Comparison of ENCODE assay signal across 12 mouse cellular contexts in genomic region chr17:74186197-74186596, GRCm38 (mm10).
DNase-seq lines count a peak whose midpoint lies in the region; ATAC-seq and TF ChIP-seq lines count a peak whose summit lies in the region.
"Had no signal": no experiment of that assay in that cellular context is flagged by ENCODE, and none has a peak within 500 bp of the region (broad histone marks: within the 10 kb centered on the region; RNA-seq: fewer than 3 reads in every experiment).

No protein-coding gene starts in this region.

- peak; percentile 77 for ATAC-seq in lung, embryonic 14.5 days (ENCODE audit: insufficient read depth)
- ATAC-seq in megakaryocyte, adult 5-6 weeks (ENCODE audit: poor library complexity, severe bottlenecking): peak; percentile 45; the same call in 1 of the 2 replicates

- H3K4me1 ChIP-seq in cerebellum, adult 2 months (ENCODE audit: control insufficient read depth, insufficient read depth, low read length): no peaks in the 10 kb centered on the region
- no peaks in the 10 kb centered on the region for H3K4me1 ChIP-seq in lung, embryonic 14.5 days (ENCODE audit: insufficient read depth)
- no peaks in the 10 kb centered on the region; the same call in 1 of the 2 replicates for H3K4me1 ChIP-seq in lung, adult 2 months (ENCODE audit: control insufficient read depth, insufficient read depth, low read length)
- H3K4me1 ChIP-seq: heart, embryonic 13.5 days; limb, embryonic 15.5 days had no signal

- no peak overlapping the region for H3K9ac ChIP-seq in lung, embryonic 14.5 days
- H3K9ac ChIP-seq: heart, embryonic 13.5 days; limb, embryonic 15.5 days had no signal

- 41% methylated on average over 5 of the region's 5 CpGs for WGBS in cerebellum, adult 2 months
- 41% methylated on average over 5 of the region's 5 CpGs for WGBS in lung, embryonic 14.5 days
- WGBS in lung, adult 2 months: 19% methylated on average over 5 of the region's 5 CpGs

- no peak for TF ChIP-seq POLR2A in cerebellum, adult 2 months (IDR thresholded peaks at IDR 0.05; ENCODE audit: borderline replicate concordance, insufficient read depth, low read length)
- no peak for TF ChIP-seq POLR2A in lung, adult 2 months (IDR thresholded peaks at IDR 0.05; ENCODE audit: borderline replicate concordance, extremely low read depth, low read depth, low read length)

- intact Hi-C loops in gastrocnemius, adult 2 months (cut with DNase I): no loop called here

- DNase-seq in cerebellum, postnatal 14 days: peak; percentile 17 to 29
- no peak for DNase-seq in cerebellum, adult 2 months
- DNase-seq in lung, embryonic 14.5 days: peak; percentile 80
- no peak for DNase-seq in lung, adult 2 months
- DNase-seq in c-Kit-positive CD71-negative TER-119-negative erythroid progenitor cells, embryonic 14.5 days (ENCODE audit: low read depth): peak; percentile 28
- DNase-seq in gastrocnemius, adult 2 months: no peak
- DNase-seq in urinary bladder, adult 18-20 months (ENCODE audit: low spot score in 2 of 2): no peak
- DNase-seq: cerebellum, adult 18-20 months; thymus, adult 2 months had no signal

- no peak for TF ChIP-seq CTCF in cerebellum, adult 2 months (IDR thresholded peaks at IDR 0.05; ENCODE audit: borderline replicate concordance, insufficient read depth, low read depth, low read length)
- TF ChIP-seq CTCF in lung, embryonic 14.5 days (IDR thresholded peaks at IDR 0.05; ENCODE audit: low read depth): no peak
- no peak for TF ChIP-seq CTCF in lung, adult 2 months (IDR thresholded peaks at IDR 0.05; ENCODE audit: insufficient read depth, low read length)
- TF ChIP-seq CTCF in gastrocnemius, adult 2 months (IDR thresholded peaks at IDR 0.05): no peak

- no peaks in the 10 kb centered on the region for H3K9me3 ChIP-seq in lung, embryonic 14.5 days (ENCODE audit: low read depth, low read length)
- H3K9me3 ChIP-seq: heart, embryonic 13.5 days; limb, embryonic 15.5 days had no signal

- H3K4me3 ChIP-seq in cerebellum, adult 2 months (replicated peaks; ENCODE audit: insufficient read depth, low read depth, low read length): no peak overlapping the region
- H3K4me3 ChIP-seq in lung, embryonic 14.5 days (ENCODE audit: low read depth, low read length): no peak overlapping the region
- no peak overlapping the region for H3K4me3 ChIP-seq in lung, adult 2 months (replicated peaks; ENCODE audit: extremely low read depth, low read depth, low read length)
- H3K4me3 ChIP-seq in gastrocnemius, adult 2 months: no peak overlapping the region
- H3K4me3 ChIP-seq: heart, embryonic 13.5 days; limb, embryonic 15.5 days had no signal

- H3K4me2 ChIP-seq in lung, embryonic 14.5 days: no peak overlapping the region
- H3K4me2 ChIP-seq: heart, embryonic 13.5 days; limb, embryonic 15.5 days had no signal

- no peak overlapping the region for H3K27ac ChIP-seq in cerebellum, adult 2 months (ENCODE audit: insufficient read depth, low read length)
- no peak overlapping the region for H3K27ac ChIP-seq in lung, embryonic 14.5 days (ENCODE audit: low read depth)
- no peak overlapping the region for H3K27ac ChIP-seq in gastrocnemius, adult 2 months
- H3K27ac ChIP-seq: heart, embryonic 13.5 days; limb, embryonic 15.5 days had no signal

- no peaks in the 10 kb centered on the region for H3K27me3 ChIP-seq in cerebellum, adult 2 months (ENCODE audit: control insufficient read depth, insufficient read depth, low read length)
- H3K27me3 ChIP-seq in lung, embryonic 14.5 days (ENCODE audit: insufficient read depth, low read length): no peaks in the 10 kb centered on the region
- H3K27me3 ChIP-seq: heart, embryonic 13.5 days; limb, embryonic 15.5 days had no signal

- no peaks in the 10 kb centered on the region for H3K36me3 ChIP-seq in lung, embryonic 14.5 days (ENCODE audit: insufficient read depth)
- H3K36me3 ChIP-seq: limb, embryonic 15.5 days had no signal

Comparison
In these comparisons a context has a peak if more than half of its experiments do, and no peak if none do; other contexts are left out.
1. DNase-seq: peak in cerebellum, postnatal 14 days (2 of 2), lung, embryonic 14.5 days (single experiment) and c-Kit-positive CD71-negative TER-119-negative erythroid progenitor cells, embryonic 14.5 days (single experiment); none in cerebellum, adult 2 months (0 of 2), lung, adult 2 months (single experiment), gastrocnemius, adult 2 months (single experiment) and urinary bladder, adult 18-20 months (0 of 2).